Mouse (Mus musculus) CH12.LX (cell line): ENCODE data around the gene Syt1. TPM values are rescaled to one million over a fixed set of nuclear protein-coding genes. Genes with fewer than 3 reads are reported as not detected.

Experiments
- DNase-seq: peaks from one replicate; pipeline ENCODE4 v3.0.0-alpha.2; 2013; ENCODE audit errors: extremely low read depth
- H3K27ac ChIP-seq: 2 replicates; pipeline ENCODE4 v1.5.1; 2012; ENCODE audit warnings: low read depth, mild to moderate bottlenecking, control low read depth, moderate library complexity; ENCODE audit not compliant: insufficient read depth
- H3K27me3 ChIP-seq: replicated peaks from 2 replicates; pipeline ENCODE3; 2012; ENCODE audit warnings: inconsistent platforms
- H3K36me3 ChIP-seq, 2 experiments: replicated peaks in 1 of 2; 2 replicates each; pipeline versions ENCODE3 to v1.6.1; 2012; ENCODE audit warnings: inconsistent platforms in 1 of 2, low read length in 1 of 2, mild to moderate bottlenecking in 1 of 2, mixed read lengths in 1 of 2, moderate library complexity in 1 of 2; ENCODE audit not compliant: control insufficient read depth in 1 of 2, insufficient read depth in 1 of 2
- H3K4me1 ChIP-seq, 2 experiments: 2 replicates each; pipeline ENCODE4 v1.6.1; 2012; ENCODE audit warnings: inconsistent platforms in 1 of 2, moderate library complexity in 1 of 2; ENCODE audit not compliant: insufficient read depth in 2 of 2, control insufficient read depth in 1 of 2
- H3K4me2 ChIP-seq: 2 replicates; pipeline ENCODE4 v1.6.1; 2012; ENCODE audit warnings: low read depth, mild to moderate bottlenecking, control low read depth; ENCODE audit not compliant: poor library complexity, insufficient read depth, severe bottlenecking
- H3K4me3 ChIP-seq, 3 experiments: fragments of 150-350 bp in 1 of 3; sonication (generic) in 1 of 3; replicated peaks in 1 of 3; 2 replicates each; pipeline versions ENCODE3 to v1.5.1; 2011 to 2012; ENCODE audit warnings: low read depth in 2 of 3, low read length in 2 of 3, mild to moderate bottlenecking in 2 of 3, moderate library complexity in 2 of 3, control low read depth in 1 of 3, improper control_type of control experiment in 1 of 3, inconsistent platforms in 1 of 3, mixed read lengths in 1 of 3; ENCODE audit not compliant: poor library complexity in 1 of 3
- H3K79me2 ChIP-seq: replicated peaks from 2 replicates; pipeline ENCODE4 v1.6.1; 2012; ENCODE audit warnings: mild to moderate bottlenecking, moderate library complexity; ENCODE audit not compliant: control insufficient read depth, poor library complexity, insufficient read depth, severe bottlenecking; ENCODE audit errors: extremely low read depth
- H3K9ac ChIP-seq: 2 replicates; pipeline ENCODE4 v1.6.1; 2012; ENCODE audit warnings: low read depth, mild to moderate bottlenecking, control low read depth, moderate library complexity; ENCODE audit not compliant: insufficient read depth
- H3K9me3 ChIP-seq: replicated peaks from 2 replicates; pipeline ENCODE3; 2012; ENCODE audit warnings: low read length, inconsistent platforms, mixed read lengths
- BHLHE40 ChIP-seq: IDR thresholded peaks from 2 replicates; pipeline ENCODE4 v1.6.1; 2011; ENCODE audit warnings: mild to moderate bottlenecking, low read depth, low read length, improper control_type of control experiment
- CHD1 ChIP-seq: IDR thresholded peaks from 2 replicates; pipeline ENCODE4 v1.6.1; 2012; ENCODE audit warnings: low read depth, low read length, improper control_type of control experiment, inconsistent platforms
- CHD2 ChIP-seq: IDR thresholded peaks from 2 replicates; pipeline ENCODE4 v1.6.1; 2011; ENCODE audit warnings: low read length, improper control_type of control experiment
- CTCF ChIP-seq, 2 experiments: IDR thresholded peaks in 1 of 2; conservative IDR thresholded peaks in 1 of 2; 2 replicates each; pipeline ENCODE4 v1.5.1; 2011 to 2012; ENCODE audit warnings: low read depth in 2 of 2, low read length in 2 of 2, improper control_type of control experiment in 1 of 2, inconsistent platforms in 1 of 2, mild to moderate bottlenecking in 1 of 2, moderate library complexity in 1 of 2
- GABPA ChIP-seq: IDR thresholded peaks from 2 replicates; pipeline ENCODE4 v1.6.1; 2012; ENCODE audit warnings: low read depth, low read length, improper control_type of control experiment, inconsistent platforms; ENCODE audit not compliant: insufficient replicate concordance
- MAFK ChIP-seq: IDR thresholded peaks from 2 replicates; pipeline ENCODE4 v1.6.1; 2011; ENCODE audit warnings: low read length, improper control_type of control experiment; ENCODE audit not compliant: insufficient replicate concordance
- MAX ChIP-seq: IDR thresholded peaks from 2 replicates; pipeline ENCODE4 v1.6.1; 2011; ENCODE audit warnings: low read length, improper control_type of control experiment
- MAZ ChIP-seq: IDR thresholded peaks from 2 replicates; pipeline ENCODE4 v1.6.1; 2012; ENCODE audit warnings: low read depth, mild to moderate bottlenecking, inconsistent platforms, low read length, improper control_type of control experiment, moderate library complexity
- MEF2A ChIP-seq: IDR thresholded peaks from 2 replicates; pipeline ENCODE4 v1.6.1; 2014; ENCODE audit warnings: low read depth, mild to moderate bottlenecking, inconsistent platforms, low read length, improper control_type of control experiment, borderline replicate concordance
- NRF1 ChIP-seq: IDR thresholded peaks from 2 replicates; pipeline ENCODE4 v1.6.1; 2014; ENCODE audit warnings: low read depth, mild to moderate bottlenecking, inconsistent platforms, low read length, improper control_type of control experiment, moderate library complexity
- POLR2A ChIP-seq: IDR thresholded peaks from 2 replicates; pipeline ENCODE4 v1.6.1; 2011; ENCODE audit warnings: low read depth, mild to moderate bottlenecking, improper control_type of control experiment, low read length
- POLR2AphosphoS2 ChIP-seq: IDR thresholded peaks from 2 replicates; pipeline ENCODE4 v1.6.1; 2011; ENCODE audit warnings: low read depth, low read length, improper control_type of control experiment
- RAD21 ChIP-seq: IDR thresholded peaks from 2 replicates; pipeline ENCODE4 v1.6.1; 2011; ENCODE audit warnings: low read depth, mild to moderate bottlenecking, low read length, improper control_type of control experiment, moderate library complexity
- RCOR1 ChIP-seq: conservative IDR thresholded peaks from 2 replicates; pipeline ENCODE4 v1.6.1; 2012; ENCODE audit warnings: low read depth, mild to moderate bottlenecking, inconsistent platforms, low read length, improper control_type of control experiment
- SMC3 ChIP-seq: IDR thresholded peaks from 2 replicates; pipeline ENCODE4 v1.6.1; 2011; ENCODE audit warnings: low read depth, low read length, improper control_type of control experiment
- TBP ChIP-seq: conservative IDR thresholded peaks from 2 replicates; pipeline ENCODE4 v1.6.1; 2011; ENCODE audit warnings: low read depth, low read length, improper control_type of control experiment
- USF1 ChIP-seq: IDR thresholded peaks from 2 replicates; pipeline ENCODE4 v1.6.1; 2014; ENCODE audit warnings: low read depth, mild to moderate bottlenecking, inconsistent platforms, low read length, improper control_type of control experiment
- USF2 ChIP-seq: conservative IDR thresholded peaks from 2 replicates; pipeline ENCODE4 v1.6.1; 2011; ENCODE audit warnings: low read depth, low read length, improper control_type of control experiment
- ZKSCAN1 ChIP-seq: IDR thresholded peaks from 2 replicates; pipeline ENCODE4 v1.6.1; 2012; ENCODE audit warnings: low read depth, inconsistent platforms, low read length, improper control_type of control experiment, borderline replicate concordance
- ZMIZ1 ChIP-seq: IDR thresholded peaks from 2 replicates; pipeline ENCODE4 v1.6.1; 2012; ENCODE audit warnings: low read depth, mild to moderate bottlenecking, inconsistent platforms, low read length, improper control_type of control experiment
- dilution Hi-C: fragments of 300-500 bp; cut with MboI; formaldehyde crosslinking; loops from 2 replicates; pipeline ENCODE4 v1.14.3; 2020; ENCODE audit warnings: low sequenced_read_pairs; ENCODE audit not compliant: extremely low pct_unique_long_range_greater_than_20kb, extremely low pct_ligation_motif_present
- in situ Hi-C: fragments of 300-500 bp; cut with MboI; formaldehyde crosslinking; loops from 3 replicates; pipeline ENCODE4 v1.14.3; 2019; ENCODE audit warnings: low sequenced_read_pairs, low pct_ligation_motif_present, low pct_unique_long_range_greater_than_20kb, mixed read lengths
- polyA plus RNA-seq: library from polyadenylated mRNA; unstranded; fragments of >175 nt; gene quantifications from 2 replicates; pipeline ENCODE4 v1.2.1, GENCODE M21; 2012; ENCODE audit warnings: low read depth; ENCODE audit not compliant: insufficient read length
- total RNA-seq, 2 experiments: library from RNA; depleted of rRNA; stranded (reverse); fragments of 300-350 nt in 1 of 2; fragments of >200 nt in 1 of 2; gene quantifications; 2 replicates each; pipeline ENCODE4 v1.2.3; 2012 to 2014

The Syt1 gene
- total and polyA plus RNA-seq, 3 experiments, result not detected

DNA sequence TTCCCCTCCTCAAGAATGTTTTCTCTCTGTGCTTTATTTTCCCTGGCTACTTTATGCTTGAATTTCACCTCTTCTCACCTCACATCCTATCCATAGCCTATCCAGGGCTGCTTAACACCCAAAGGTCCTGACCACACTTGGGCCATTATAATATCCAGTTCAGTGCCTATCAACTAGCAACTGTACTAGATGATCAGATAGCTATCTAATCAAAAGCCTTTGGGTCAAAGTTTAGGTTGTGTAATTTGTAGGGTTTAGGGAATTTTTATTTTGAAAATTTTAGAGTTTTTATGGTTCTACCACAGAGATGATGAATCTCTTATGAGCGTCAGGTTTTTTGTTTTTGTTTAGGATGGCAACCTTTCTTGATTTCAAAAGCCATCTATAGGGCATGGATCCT is 125.0 kb downstream of the Syt1 start:
- H3K79me2 ChIP-seq, result no peaks in the 10 kb centered on the region
- H3K36me3 ChIP-seq, result no peaks in the 10 kb centered on the region
- in situ Hi-C loops (no loop called here), dilution Hi-C loops (no loop called here)
- DNase-seq, result no peak
- H3K9ac ChIP-seq, result no peak overlapping the region
- H3K4me2 ChIP-seq, result no peak overlapping the region
- H3K4me3 ChIP-seq, result no peak overlapping the region
- no peak for TF ChIP-seq RCOR1
- no peaks in the 10 kb centered on the region for H3K9me3 ChIP-seq
- no peak overlapping the region for H3K27ac ChIP-seq
- no peaks in the 10 kb centered on the region for H3K27me3 ChIP-seq
- H3K4me1 ChIP-seq, result no peaks in the 10 kb centered on the region

DNA sequence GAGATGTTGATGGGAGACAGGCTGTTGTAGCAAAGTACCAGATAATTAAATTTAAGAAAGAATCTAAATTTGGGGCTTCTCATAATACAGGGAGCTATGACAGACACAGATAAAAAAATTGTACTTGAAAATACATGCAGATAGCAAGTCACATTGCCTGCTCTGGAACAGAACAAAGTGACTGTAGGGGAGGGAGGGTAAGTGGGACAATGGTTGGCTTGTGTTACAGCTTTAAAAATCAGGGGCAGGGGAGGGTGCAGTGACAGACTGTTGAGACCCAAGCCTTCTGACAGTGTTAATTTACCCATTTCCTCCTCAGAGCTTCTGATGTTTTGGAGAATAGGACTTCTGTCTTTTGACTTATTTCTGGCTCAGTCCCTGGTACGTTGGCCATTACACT is 126.3 kb downstream of the Syt1 start:
- Histone ChIP-seq H3K27me3 (no peaks in the 10 kb centered on the region), H3K27ac (no peak overlapping the region), H3K4me1 (no peaks in the 10 kb centered on the region), H3K4me3 (no peak overlapping the region), H3K9me3 (no peaks in the 10 kb centered on the region), H3K9ac (no peak overlapping the region), H3K36me3 (no peaks in the 10 kb centered on the region), H3K79me2 (no peaks in the 10 kb centered on the region), H3K4me2 (no peak overlapping the region)
- DNase-seq, result no peak
- TF ChIP-seq CHD1, result no peak
- no peak for TF ChIP-seq CTCF (conservative IDR thresholded peaks at IDR 0.05 in 1 of 2, IDR thresholded peaks at IDR 0.05 in 1 of 2; ENCODE audit: low read depth in 2 of 2, low read length in 2 of 2)
- no peak for TF ChIP-seq SMC3
- TF ChIP-seq POLR2A, result no peak
- TF ChIP-seq POLR2AphosphoS2, result no peak
- no peak for TF ChIP-seq ZMIZ1
- no peak for TF ChIP-seq MAX
- no peak for TF ChIP-seq BHLHE40
- no peak for TF ChIP-seq RCOR1
- TF ChIP-seq MAFK, result no peak
- TF ChIP-seq USF2, result no peak
- TF ChIP-seq MEF2A, result no peak
- no peak for TF ChIP-seq TBP
- no peak for TF ChIP-seq MAZ
- no peak for TF ChIP-seq ZKSCAN1
- TF ChIP-seq NRF1, result no peak
- no peak for TF ChIP-seq CHD2
- no peak for TF ChIP-seq GABPA
- no peak for TF ChIP-seq USF1
- TF ChIP-seq RAD21, result no peak
- dilution Hi-C loops, result no loop called here
- in situ Hi-C loops, result no loop called here
